Mouse (Mus musculus): ENCODE results near the gene Igf2r.

Igf2r gene

DNA sequence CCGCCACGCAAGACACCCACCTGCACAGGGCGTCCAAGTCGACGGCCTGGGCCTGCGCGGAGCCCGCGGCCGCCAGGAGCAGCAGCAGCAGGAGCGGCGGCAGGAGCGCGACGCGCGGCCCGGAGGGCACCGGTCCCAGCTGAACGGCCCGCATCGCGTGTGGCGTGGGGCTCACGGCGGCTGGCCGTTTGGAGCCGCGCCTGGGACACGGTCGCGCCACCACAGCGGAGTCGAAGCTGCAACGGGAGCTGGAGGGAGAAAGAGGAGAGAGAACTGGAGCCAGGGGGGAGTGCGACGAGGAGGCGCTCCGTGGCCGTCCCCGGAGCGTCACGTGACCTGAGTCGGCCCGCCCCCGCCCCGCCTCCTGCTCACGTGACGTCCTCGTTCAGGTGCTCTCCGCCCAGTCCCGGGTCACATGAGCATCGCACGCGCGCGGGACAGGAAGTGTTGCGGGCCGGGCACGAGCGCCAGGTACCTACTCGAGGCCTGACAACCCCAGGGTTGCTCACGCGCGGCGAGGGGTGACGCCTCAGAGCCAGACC is at the start of gene Igf2r:
Igf2r (minus strand) TSS at position 285 of the 542 bp plus-strand sequence.
- peak; percentile 75 for DNase-seq

GRCm38 (mm10) chr17:12815885-12816284 is 46.4 kb upstream of the Igf2r start:
- no peak for DNase-seq

DNA sequence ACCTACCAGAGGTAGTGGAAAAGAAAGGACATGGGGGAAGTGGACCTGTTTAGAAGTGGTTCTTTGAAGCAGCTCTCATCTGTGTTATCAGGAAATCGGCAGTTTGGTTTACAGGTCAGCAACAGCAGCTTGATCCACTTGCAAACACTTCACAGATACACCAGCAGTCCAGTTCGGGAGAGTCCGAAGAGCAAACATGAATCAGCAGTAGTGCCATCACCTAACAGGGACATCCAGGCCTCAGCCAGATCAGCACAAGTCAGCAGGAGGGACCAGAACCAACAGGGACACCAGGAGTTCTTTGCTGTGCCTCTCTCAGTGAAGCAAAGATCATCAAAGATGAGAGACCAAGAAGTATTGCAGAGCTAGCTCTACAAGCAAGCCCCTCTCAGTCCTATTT is 45.0 kb upstream of the Igf2r start:
- no peak for DNase-seq

DNA sequence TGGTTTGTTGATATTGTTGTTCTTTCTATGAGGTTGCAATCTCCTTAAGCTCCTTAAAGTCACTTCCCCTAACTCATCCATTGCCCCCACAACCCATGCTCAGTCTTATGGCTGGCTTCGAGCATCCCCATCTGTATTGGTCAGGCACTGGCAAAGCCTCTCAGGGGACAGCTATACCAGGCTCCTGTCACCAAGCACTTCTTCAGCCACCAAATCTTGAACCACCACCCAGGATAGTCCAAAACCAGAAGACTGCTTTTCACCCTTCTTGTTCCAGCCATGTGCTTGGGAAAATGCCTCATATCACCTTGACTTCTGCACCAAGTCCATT is 41.5 kb upstream of the Igf2r start:
- DNase-seq = no peak

GRCm38 (mm10) chr17:12810103-12810972 is 40.9 kb upstream of the Igf2r start:
- DNase-seq = peak; percentile 85

- no peak for DNase-seq
Measured at GRCm38 (mm10) chr17:12808851-12809250, 39.4 kb upstream of the Igf2r start.

DNA sequence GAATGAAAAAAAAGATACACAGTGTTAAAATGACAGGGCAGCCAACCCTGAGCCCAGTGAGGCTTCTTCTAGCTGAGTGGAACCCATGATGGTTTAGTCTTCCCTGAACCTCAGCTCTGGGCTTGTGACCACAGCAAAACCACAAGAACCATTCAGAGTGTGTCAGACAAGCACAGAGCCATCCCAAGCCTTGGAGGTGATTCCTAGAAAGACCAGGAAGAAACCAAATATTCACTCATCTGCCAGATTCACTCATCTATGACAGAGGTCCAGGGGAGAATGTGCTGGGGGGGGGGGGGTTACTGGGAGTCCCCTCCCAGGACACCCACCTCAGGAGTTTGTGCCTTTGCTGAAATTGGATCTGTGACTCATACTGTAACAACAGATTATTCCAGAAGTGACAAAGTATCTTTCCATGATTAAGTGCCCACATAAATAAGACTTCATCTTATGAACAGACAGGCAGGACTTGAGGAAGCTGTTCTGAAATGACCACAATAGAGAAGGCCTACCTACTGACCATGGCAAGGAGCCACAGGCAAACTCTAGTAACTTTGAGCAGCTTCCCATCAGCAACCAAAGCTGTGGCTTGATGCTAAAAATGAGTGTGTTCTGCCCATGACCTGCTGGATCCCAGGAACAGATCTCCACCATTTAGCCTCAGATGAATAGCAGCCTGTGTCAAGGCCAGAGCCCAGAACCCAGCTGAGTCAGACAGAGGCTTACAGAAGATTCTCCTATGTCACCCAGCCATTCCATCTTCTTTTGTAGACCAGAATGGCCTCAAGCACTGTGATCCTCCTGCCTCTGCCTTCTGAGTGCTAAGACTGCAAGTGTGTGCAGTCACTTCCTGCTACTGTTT is 35.4 kb upstream of the Igf2r start:
- DNase-seq = no peak

DNA sequence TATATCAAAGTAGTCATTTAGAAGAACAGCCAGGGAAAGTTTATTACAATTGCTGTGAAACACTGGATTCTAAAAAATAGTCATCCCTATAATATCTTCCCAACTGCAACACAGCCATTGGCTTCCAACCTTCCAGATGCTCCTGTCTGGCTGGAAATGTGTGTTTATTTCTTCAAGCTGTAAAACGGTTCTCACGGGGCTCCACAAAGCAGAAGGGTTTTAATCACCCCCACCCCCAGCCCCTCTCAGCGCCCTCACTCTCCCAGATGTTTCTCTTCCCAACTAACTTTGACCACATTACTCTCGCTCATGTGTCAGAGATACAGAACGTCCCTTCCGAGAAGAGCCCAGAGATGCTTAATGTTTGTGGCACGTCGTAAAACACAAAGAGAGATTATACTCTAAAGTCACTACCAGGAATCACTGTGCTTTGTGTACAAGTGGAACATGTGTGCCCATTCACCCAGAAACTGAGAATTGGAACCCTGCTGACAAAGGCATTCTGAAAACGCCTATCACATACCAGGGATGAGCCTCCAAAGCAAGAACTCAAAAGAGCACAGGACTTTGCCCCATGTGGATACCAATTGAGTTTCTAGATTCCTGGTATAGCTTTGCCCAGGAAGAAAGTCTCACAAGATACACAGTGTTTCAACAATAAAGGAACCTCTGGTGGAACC is 32.5 kb upstream of the Igf2r start:
- DNase-seq = peak; percentile 52

GRCm38 (mm10) chr17:12799368-12800275 is 30.2 kb upstream of the Igf2r start:
- peak; percentile 38 for DNase-seq

DNA sequence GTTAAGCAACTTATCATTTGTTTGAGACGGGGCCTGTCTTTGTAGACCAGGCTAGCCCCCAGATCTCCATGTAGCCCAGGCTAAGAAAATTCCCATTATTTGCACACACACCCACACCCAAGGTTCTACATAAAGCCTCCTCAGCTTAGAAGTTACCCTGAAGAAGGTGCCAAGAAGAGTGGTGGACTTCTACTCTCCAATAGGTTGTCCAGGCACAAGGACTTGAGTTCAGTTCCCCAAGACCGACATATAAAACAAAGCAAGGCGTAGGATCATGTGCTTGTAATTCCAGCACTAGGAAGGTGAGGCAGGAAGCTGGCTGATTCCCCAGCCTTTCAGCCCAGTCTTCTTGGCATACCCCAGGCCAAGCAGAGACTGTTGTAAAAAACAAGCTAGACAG is 29.1 kb upstream of the Igf2r start:
- no peak for DNase-seq

- no peak for DNase-seq
Measured at GRCm38 (mm10) chr17:12797427-12798029, 28.1 kb upstream of the Igf2r start.

DNA sequence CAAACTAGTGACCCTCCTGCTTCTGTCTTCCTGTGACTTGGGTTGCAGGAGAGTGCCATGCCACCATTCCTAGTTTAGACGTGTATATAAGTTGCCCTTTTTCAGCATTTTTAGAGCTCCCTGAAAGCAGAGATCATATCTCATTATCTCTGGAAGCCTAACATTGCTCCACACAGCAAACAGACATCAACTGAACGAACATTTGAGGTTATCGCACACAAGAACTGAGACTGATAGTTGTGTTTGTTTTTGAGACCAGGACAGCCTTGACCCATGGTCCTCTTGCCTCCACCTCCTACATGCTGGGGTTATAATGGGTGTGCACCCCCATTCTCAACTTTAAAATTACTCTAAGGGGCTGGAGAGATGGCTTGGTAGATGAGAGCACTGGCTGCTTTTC is 27.2 kb upstream of the Igf2r start:
- no peak for DNase-seq

DNA sequence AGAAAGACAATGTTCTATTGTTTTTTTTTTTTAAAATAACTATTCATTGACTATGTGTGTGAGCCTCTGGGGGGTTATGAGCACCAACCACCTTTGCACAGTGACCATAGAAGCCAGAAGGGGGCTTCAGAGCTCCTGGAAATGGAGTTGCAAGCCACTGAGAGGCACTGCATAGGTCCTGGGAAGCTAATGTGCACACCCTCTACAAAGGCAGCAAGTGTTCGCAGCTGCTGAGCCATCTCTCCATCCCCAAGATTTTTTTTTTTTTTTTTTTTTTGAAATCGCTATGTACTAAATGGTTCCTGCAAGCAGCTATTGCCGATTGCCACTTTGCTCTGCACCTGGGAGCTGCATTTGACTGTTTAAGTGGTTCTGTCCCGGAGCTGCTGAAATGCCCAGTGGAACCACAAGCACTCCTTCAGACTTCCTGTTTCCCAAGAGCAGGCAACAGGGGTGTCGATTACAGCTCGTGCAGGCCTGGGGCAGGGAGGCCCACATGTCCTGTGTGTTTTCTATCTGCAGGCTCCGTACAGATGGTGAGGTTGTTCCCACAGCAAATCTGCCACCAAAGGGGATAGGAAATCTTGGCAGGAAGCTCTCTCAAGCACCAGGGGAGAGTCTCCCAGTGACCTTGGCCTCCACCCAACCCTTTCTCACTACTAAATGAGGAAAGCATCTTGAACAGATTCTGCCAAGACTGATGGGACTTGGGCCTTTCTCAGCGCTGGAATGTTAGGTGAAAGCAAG is 24.4 kb upstream of the Igf2r start:
- peak; percentile 83 for DNase-seq

- DNase-seq = peak; percentile 89
Measured at GRCm38 (mm10) chr17:12792422-12793206, 23.1 kb upstream of the Igf2r start.

DNA sequence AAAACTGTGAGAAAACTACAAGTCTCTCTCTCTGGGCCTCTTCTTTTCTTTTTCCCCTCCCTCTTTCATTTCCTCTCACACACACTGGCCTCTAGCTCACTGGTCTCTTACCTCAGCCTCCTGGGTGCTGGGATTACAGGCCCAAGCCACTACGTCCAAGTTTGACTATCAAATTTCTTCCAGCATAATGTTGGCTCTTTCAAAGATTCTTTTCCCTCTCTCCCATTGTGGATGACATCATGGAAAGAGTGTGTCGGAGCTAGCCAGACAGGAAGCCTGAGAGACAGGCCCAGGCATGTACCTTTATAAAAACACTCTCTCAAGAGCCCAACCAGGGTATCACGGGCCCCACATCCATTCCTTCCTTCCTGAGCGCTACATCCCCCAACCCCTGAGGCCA is 22.0 kb upstream of the Igf2r start:
- DNase-seq = peak; percentile 58

GRCm38 (mm10) chr17:12791079-12791406 is 21.6 kb upstream of the Igf2r start:
- DNase-seq = no peak

DNA sequence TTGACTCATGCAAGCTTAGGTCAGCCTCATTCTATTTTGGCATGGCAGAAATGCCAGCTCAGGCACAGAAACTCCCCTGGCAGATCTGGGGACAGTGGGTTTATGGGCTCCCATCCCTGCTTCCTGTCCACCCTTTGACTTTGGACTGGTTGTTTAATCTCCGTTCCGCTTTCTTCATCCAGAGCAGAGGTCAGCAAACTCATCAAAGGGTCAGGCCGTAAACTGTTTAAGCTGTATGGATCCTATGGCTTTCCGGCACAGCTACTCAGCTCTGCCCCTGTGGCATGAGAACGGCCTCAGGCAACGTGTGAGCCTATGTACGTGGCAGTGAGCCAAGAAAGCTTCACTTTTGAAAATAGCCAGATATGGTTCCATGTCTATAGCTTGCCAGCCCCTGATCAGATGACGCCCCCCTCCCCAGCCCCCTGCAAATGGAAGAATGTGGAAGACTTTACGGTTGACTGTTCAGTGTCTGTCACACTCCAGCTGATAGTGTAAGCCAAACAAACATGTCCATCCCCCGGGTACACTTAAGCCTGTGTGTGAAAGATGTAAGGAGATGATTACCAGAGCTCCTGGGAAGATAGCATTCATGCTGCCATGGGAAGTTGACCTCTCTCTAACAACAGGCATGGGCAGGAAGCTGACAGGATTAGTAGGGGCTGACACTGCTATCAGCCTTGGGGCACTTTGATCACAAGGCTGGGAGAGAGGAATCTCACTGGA is 21.1 kb upstream of the Igf2r start:
- peak; percentile 32 for DNase-seq

DNA sequence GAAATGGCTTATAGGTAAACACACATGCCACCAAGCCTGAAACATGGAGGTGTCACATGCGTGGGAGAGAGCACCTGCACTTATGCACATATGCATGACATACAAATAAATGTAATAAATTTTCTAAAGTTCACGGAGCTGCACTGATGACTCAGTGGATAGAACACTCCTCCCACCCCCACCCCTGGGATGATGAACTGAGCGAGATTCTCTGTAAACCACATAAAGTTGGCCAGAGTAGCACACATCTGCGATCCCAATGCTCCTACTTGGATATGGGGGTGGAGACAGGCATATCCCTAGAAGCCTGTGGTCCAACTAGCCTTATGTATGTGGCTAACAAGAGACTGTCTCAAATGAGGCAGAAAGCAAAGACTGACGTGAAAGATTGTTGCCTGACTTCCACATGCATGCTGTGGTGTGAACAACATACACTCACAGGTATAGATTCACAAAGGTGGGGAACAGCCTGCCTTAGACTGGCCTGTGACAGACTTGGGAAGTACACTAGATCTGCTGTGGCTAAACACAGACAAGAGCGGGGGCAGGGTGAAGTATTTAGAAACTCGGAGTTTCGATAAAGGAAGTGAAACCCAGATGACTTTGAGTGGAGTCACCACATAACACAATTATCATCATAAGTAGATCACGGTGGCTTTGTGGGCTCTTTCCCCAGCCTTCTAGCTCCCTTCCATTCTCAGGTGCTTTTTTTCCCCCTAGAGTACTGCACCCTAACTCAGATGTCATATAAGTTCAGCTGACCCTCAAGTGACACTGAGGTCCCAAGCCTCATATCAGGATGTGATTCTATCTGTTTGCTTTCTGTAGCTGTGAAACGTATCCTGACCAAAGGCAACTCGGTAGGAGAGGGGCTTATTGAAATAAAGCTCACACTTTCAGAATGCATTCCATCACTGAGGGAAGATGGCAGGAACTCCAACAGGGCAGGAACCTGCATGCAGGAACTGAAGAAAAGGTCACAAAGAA is 13.7 kb upstream of the Igf2r start:
- no peak for DNase-seq
